Mouse (Mus musculus) brown adipose tissue, adult 24 weeks (tissue): ENCODE data around the gene Wdr54. TPM values are rescaled to one million over a fixed set of nuclear protein-coding genes. Genes with fewer than 3 reads are reported as not detected.
"Not testable (repeated sequence)": the region's sequence is repeated elsewhere in the genome, so short reads cannot be mapped to it uniquely, and the experiment has no call there.

ENCODE experiments used
- H3K27ac ChIP-seq: fragments of 200-500 bp; replicated peaks from 2 replicates; pipeline ENCODE4 v1.5.1; 2012; ENCODE audit warnings: low read depth, mild to moderate bottlenecking, low read length
- H3K4me1 ChIP-seq: fragments of 200-500 bp; 2 replicates; pipeline ENCODE4 v1.6.1; 2012; ENCODE audit warnings: low read length, mixed read lengths; ENCODE audit not compliant: control insufficient read depth, insufficient read depth, insufficient read length
- H3K4me3 ChIP-seq: fragments of 200-500 bp; 2 replicates; pipeline ENCODE4 v1.5.1; 2012; ENCODE audit warnings: low read depth, mild to moderate bottlenecking, low read length, moderate library complexity; ENCODE audit not compliant: insufficient read depth
- polyA plus RNA-seq: library from polyadenylated mRNA; stranded (reverse); fragments of >200 nt; gene quantifications from 2 replicates; pipeline ENCODE4 v1.2.4, GENCODE M21; 2012; ENCODE audit not compliant: missing spikeins, insufficient read depth, insufficient read length

Gene Wdr54
- polyA plus RNA-seq, 1 experiment: not detected

DNA sequence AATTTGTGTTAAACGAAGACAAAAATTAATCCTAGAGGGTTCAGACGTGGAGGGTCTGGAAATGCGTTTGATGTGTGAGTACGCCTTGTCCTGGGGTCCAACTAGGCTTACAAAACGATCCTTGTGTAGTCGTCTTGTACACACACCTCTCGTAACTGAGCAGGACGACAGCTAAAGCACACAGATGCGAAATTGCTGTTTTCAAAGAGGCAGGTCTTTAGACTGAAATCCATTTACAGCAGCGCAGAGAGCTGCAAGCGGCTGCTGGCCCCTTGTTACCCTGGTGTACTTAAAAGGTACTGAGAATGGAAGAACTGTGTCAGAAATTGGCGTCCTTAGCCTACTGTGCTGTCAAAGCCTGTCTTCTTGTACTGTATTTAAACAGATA, 10.0 kb upstream of the Wdr54 start:
- Histone ChIP-seq H3K4me1 (peaks cover 15% of the 10 kb centered on the region), H3K27ac (peak overlapping the region; percentile 59), H3K4me3 (peak overlapping the region; percentile 80)

DNA sequence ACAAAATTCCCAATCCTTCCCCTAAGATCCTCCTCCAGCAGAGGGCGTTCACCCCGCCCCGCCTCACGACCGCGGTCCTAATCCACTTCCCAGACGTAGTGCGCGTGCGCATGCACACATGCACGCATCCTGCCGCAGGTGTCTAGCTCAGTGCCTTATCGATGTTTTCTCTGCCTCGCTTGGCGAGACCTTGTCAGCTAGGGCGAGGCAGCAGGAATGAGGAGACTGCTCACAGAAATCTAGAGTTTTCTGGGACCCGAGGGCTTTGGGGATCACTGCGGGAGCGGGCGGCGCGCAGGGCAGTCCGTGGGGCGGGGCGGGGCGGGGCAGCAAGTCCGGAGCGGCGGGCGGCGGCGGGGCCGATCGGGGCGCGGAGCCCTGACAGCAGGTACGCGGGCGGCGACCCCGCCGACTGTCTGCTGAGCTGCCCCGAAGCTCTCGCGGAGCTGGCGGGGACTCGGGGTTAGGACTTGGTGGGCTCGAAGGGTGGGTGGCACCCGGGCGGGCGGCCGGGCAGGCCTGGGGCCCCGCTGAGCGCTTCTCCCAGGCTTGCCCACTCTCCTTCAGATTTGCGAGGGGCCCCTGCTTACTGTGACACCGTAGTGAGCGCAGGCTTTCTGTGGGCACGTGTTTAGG, 9.5 kb upstream of the Wdr54 start, which contains the start of gene Dctn1:
Gene Dctn1, plus strand, starts transcription at position 314 of the 636 bp plus-strand sequence.
- H3K4me1 ChIP-seq: peaks cover 11% of the 10 kb centered on the region
- H3K4me3 ChIP-seq: peak within 1 kb of the TSS; percentile 80
- peak within 1 kb of the TSS; percentile 91 for H3K27ac ChIP-seq

DNA sequence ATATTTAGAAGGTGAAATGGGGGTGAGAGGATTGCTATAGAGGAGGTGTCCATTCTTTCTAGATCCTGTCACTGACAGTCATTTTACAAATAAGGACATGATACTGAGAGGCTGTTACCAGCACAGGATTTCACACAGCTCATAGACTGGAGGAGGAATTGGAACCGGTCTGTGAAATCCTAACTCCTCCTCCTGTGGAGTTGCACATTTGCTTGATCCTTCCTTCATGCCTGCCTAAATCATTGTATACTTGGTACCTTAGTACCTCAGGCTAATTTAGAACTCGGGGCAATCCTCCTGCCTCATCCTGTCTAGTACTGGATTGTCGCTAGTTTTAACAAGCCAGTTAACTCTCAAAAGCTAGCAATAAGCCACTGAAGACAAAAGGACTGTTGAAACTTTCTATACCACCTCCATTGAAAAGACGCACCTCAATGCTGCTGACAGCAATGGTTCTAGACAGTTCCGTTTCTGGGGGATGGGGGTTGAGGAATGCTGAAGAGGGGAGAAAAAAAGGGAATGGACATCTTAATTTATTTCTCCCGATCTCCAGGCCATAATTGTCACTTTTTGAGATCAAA, 8.9 kb upstream of the Wdr54 start:
- Histone ChIP-seq H3K4me1 (peaks cover 11% of the 10 kb centered on the region), H3K27ac (peak overlapping the region; percentile 66; the same call in 1 of the 2 replicates), H3K4me3 (peak overlapping the region; percentile 59)

GRCm38 (mm10) chr6:83162701-83163100, 6.5 kb upstream of the Wdr54 start:
- Histone ChIP-seq H3K4me3 (peak overlapping the region; percentile 61), H3K4me1 (peaks cover 3% of the 10 kb centered on the region; the same call in 1 of the 2 replicates), H3K27ac (no peak overlapping the region)

GRCm38 (mm10) chr6:83161921-83162641, 5.9 kb upstream of the Wdr54 start:
- H3K27ac ChIP-seq: no peak overlapping the region
- H3K4me3 ChIP-seq: peak overlapping the region; percentile 61

DNA sequence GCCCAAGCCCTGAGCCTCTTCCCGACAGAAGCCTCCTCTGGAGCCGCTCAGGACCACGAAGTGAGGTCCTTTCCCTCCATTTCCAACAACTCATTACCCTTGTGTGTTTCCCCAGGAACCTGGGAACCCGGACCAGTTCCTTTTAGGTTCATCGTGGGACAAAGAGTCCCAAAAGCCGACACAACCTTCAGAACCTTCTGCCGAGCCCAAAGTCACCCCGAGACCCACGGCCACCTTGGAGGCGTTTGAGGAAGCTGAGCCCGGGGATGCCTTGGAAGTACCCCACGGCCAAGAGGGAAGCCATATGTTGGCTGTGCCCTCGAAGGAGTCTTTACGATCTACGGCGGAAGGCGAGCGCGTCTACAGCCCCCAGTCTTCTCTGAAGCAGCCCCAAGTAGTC, 5.2 kb upstream of the Wdr54 start:
- Histone ChIP-seq H3K27ac (no peak overlapping the region), H3K4me3 (peak overlapping the region; percentile 61; the same call in 1 of the 2 replicates), H3K4me1 (peaks cover 3% of the 10 kb centered on the region; the same call in 1 of the 2 replicates)

More at GRCm38 (mm10) chr6:83161921-83162641, 5.9 kb upstream of the Wdr54 start:
- peaks cover 3% of the 10 kb centered on the region; the same call in 1 of the 2 replicates for H3K4me1 ChIP-seq

GRCm38 (mm10) chr6:83159456-83159855, 3.3 kb upstream of the Wdr54 start:
- H3K4me1 ChIP-seq, H3K27ac ChIP-seq, H3K4me3 ChIP-seq: not testable (repeated sequence)

GRCm38 (mm10) chr6:83155552-83156238, 502 bp downstream of the Wdr54 start:
- Histone ChIP-seq H3K4me3 (peak overlapping the region; percentile 83), H3K27ac (no peak overlapping the region), H3K4me1 (no peaks in the 10 kb centered on the region)

GRCm38 (mm10) chr6:83153485-83153884, 2.7 kb downstream of the Wdr54 start:
- Histone ChIP-seq H3K4me3 (no peak overlapping the region), H3K27ac (no peak overlapping the region), H3K4me1 (no peaks in the 10 kb centered on the region)

GRCm38 (mm10) chr6:83153038-83153437, 3.2 kb downstream of the Wdr54 start:
- no peak overlapping the region for H3K4me3 ChIP-seq
- H3K4me1 ChIP-seq: no peaks in the 10 kb centered on the region
- no peak overlapping the region for H3K27ac ChIP-seq

- no peak overlapping the region for H3K27ac ChIP-seq
- H3K4me3 ChIP-seq: no peak overlapping the region
- H3K4me1 ChIP-seq: no peaks in the 10 kb centered on the region
Observed at GRCm38 (mm10) chr6:83151721-83152120, 4.5 kb downstream of the Wdr54 start.

GRCm38 (mm10) chr6:83147280-83147679, 8.9 kb downstream of the Wdr54 start:
- 0 out of 2 replicates have a peak, but pooled peaks cover 2% of the 10 kb centered on the region for H3K4me1 ChIP-seq
- no peak overlapping the region for H3K4me3 ChIP-seq
- H3K27ac ChIP-seq: no peak overlapping the region

DNA sequence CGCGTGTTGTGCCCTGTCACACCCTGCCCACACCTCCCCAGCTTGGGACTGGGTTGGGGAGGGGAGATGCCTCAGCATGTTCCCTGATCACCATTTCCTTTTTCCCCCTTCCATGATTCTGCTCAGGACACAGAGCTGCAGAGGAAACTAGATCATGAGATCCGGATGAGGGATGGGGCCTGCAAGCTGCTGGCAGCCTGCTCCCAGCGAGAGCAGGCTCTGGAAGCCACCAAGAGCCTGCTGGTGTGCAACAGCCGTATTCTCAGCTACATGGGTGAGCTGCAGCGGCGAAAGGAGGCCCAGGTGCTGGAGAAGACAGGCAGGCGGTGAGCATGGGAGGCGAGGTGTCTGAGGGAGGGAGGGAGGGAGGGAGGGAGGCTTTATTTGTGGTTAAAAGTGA, 10.4 kb downstream of the Wdr54 start:
- Histone ChIP-seq H3K4me3 (no peak overlapping the region), H3K27ac (no peak overlapping the region), H3K4me1 (0 out of 2 replicates have a peak, but pooled peaks cover 2% of the 10 kb centered on the region)

DNA sequence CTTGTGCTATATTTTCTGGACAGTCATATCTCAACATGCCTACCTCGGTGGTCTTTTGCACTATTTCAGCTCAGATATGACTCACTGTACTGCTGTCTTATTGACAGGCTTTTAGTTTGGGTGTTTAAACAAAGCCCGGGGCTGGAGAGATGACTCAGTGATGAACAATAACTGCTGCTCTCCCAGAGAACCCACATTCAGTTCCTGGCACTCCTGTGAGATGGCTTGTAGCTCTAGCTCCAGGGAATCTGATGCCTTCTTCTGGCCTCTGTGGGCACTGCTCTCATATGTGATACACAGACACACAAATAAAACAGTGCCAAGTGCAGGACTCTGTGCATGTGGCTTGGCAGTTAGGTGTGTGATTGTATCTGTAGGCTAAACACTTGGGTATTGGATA, 11.0 kb downstream of the Wdr54 start:
- Histone ChIP-seq H3K4me3 (no peak overlapping the region), H3K27ac (no peak overlapping the region), H3K4me1 (0 out of 2 replicates have a peak, but pooled peaks cover 2% of the 10 kb centered on the region)

DNA sequence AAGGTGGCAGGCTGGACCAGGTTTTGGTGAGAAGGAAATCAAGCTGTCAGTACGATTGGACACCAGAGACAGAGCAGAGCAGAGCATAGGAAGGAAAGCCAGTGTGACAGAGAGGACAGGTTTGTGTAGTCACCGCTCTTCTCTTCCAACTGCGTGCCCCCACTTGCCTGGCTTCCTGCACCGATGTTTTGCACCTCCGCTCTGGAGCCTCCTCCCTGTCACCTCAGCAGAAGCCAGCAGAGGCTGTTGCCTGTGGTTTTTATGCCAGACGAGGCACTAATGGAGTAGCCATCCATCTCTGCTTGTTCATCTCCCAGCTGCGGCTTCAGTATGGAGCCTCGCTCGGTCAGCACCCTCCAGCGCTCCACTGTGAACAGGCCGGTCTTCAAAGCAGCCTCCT, 13.3 kb downstream of the Wdr54 start:
- no peak overlapping the region for H3K27ac ChIP-seq
- H3K4me1 ChIP-seq: 0 out of 2 replicates have a peak, but pooled peaks cover 3% of the 10 kb centered on the region
- no peak overlapping the region for H3K4me3 ChIP-seq
